Mouse (Mus musculus) CD4-positive naive resting alpha-beta T cell, adult 76 days (primary cell): ENCODE measurements around the gene Brk1. TPM values are rescaled to one million over a fixed set of nuclear protein-coding genes. Genes with fewer than 3 reads are reported as not detected.

Source experiments
- total RNA-seq: library from RNA; stranded (reverse); gene quantifications from one replicate; pipeline ENCODE4 v1.2.4, GENCODE M21; 2023

Brk1 gene
- 96.7 TPM for total RNA-seq

DNA sequence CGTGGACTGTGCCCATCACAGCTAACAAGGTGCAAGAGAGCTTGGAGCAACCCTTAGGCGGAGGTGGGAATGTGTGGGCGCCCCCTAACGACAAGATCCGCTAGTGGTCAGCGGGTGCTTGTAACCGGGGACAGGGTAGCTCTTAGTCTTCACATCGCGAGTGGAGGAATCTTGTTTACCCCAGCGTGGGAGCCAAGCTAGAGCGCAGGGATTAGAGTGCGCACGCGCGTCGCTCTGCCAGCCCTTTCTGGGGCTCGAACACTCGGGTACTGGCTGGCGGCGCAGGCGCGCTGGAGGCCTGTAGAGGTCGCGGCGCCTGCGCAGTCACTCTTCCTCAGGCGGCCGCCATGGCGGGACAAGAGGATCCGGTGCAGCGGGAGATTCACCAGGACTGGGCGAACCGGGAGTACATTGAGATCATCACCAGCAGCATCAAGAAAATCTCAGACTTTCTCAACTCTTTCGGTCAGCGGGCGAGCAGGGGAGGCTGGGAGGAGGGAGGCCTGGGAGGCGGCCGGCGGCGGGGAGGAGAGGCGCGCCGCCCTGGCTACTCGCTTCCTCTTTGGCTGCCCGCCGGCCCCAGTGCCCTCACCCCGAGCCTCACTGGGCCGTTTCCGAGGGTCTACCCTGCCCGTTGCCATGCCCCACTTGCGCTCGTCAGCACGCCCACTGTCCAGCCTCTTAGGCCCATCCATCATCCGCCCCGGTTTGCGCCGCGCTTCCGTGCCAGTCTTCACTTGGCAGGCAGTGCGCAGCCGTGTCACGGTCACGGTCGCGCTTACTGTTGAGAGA, at the start of gene Brk1:
Gene Brk1 (plus strand): TSS at position 341 of the 792 bp plus-strand sequence.

GRCm38 (mm10) chr6:113600543-113601139, 3.9 kb upstream of the Brk1 start, which contains the start of gene Fancd2os:
Gene Fancd2os, minus strand, starts transcription at chr6:113600715.

GRCm38 (mm10) chr6:113623941-113624751, 19.6 kb downstream of the Brk1 start, which contains the start of gene Vhl:
Gene Vhl, plus strand, starts transcription at chr6:113623959.

GRCm38 (mm10) chr6:113638302-113639040, 33.9 kb downstream of the Brk1 start, which contains the start of gene Irak2:
Gene Irak2, plus strand, starts transcription at chr6:113638467.

Other genes starting within 250 kb of the Brk1 start
- gene Tada3, start 226.9 kb upstream of the Brk1 start, total RNA-seq: 25.2 TPM
- gene Arpc4, start 226.7 kb upstream of the Brk1 start, total RNA-seq: 224 TPM
- gene Ttll3, start 215.5 kb upstream of the Brk1 start, total RNA-seq: 51.7 TPM
- 10.7 TPM for gene Rpusd3, start 185.4 kb upstream of the Brk1 start, total RNA-seq
- gene Cidec, start 169.0 kb upstream of the Brk1 start, total RNA-seq: not detected
- 13.5 TPM for gene Jagn1, start 162.2 kb upstream of the Brk1 start, total RNA-seq
- gene Il17re, start 146.3 kb upstream of the Brk1 start, total RNA-seq: 0.79 TPM
- not detected for gene Il17rc, start 133.3 kb upstream of the Brk1 start, total RNA-seq
- 9.9 TPM for gene Creld1, start 121.5 kb upstream of the Brk1 start, total RNA-seq
- 0.70 TPM for gene Prrt3, start 102.8 kb upstream of the Brk1 start, total RNA-seq
- 72.3 TPM for gene Emc3, start 73.1 kb upstream of the Brk1 start, total RNA-seq
- gene Fancd2, start 73.1 kb upstream of the Brk1 start, total RNA-seq: 1.3 TPM
- gene Fancd2os, start 4.1 kb upstream of the Brk1 start, total RNA-seq: not detected
- 19.1 TPM for gene Vhl, start 19.2 kb downstream of the Brk1 start, total RNA-seq
- 54.3 TPM for gene Irak2, start 33.7 kb downstream of the Brk1 start, total RNA-seq
- 312 TPM for gene Tatdn2, start 92.3 kb downstream of the Brk1 start, total RNA-seq
- 1.2 TPM for gene Ghrl, start 115.1 kb downstream of the Brk1 start, total RNA-seq
- 91.2 TPM for gene Sec13, start 136.0 kb downstream of the Brk1 start, total RNA-seq